Mouse (Mus musculus) layer of hippocampus, adult 11-12 months (tissue): ENCODE data around the gene Mrps21.
"Not testable (repeated sequence)": the region's sequence is repeated elsewhere in the genome, so short reads cannot be mapped to it uniquely, and the experiment has no call there.

Source experiments
- DNase-seq: peaks from one replicate; pipeline ENCODE4 v3.0.0; 2022; ENCODE audit warnings: low spot score

The Mrps21 gene

GRCm38 (mm10) chr3:95871392-95871867, at the start of gene Mrps21:
Mrps21 (minus strand) TSS chr3:95871519.
- peak; percentile 83 for DNase-seq

DNA sequence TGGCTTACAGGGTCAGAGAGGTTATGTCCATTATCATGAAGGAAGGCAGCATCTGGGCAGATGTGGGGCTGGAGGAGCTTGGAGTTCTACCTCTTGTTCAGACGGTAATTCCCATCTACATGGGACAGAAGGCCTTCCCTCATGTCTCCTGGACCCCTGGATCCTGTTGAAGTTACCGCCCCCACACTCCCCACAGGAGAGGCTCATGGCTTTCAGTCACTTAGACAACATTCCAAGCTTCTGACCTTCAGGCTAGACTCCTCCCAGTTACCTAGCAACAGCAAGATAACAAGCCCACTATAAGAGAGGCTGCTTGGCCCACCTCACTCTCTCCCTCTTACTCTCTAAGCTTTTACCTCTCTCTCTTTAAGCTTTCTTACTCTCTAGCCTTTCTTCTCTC, 49.2 kb upstream of the Mrps21 start:
- not testable (repeated sequence) for DNase-seq

GRCm38 (mm10) chr3:95916760-95917159, 45.4 kb upstream of the Mrps21 start:
- no peak for DNase-seq

GRCm38 (mm10) chr3:95914706-95915105, 43.4 kb upstream of the Mrps21 start:
- no peak for DNase-seq

DNA sequence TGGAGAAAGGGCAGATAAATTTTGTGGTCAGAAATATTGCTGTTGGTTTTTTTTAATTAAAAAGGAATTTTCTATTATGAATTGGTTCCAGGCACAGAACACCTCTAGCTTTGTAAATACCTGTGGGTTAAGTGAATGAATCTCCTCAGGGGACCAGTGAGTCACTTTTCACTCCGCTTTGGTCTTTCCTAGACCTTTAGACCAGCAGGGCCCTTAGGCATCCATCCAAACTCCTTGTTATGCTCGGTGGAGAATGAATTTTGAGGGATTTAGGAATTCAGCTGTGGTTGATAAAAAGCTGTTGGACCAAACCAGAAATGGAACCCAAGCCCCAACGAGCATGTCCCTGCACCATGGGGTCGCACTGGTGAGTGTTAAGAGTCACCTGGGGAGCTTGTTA, 36.3 kb upstream of the Mrps21 start:
- DNase-seq: no peak

GRCm38 (mm10) chr3:95906860-95907259, 35.5 kb upstream of the Mrps21 start:
- no peak for DNase-seq

- DNase-seq: peak; percentile 46
These were observed 34.7 kb upstream of the Mrps21 start for GRCm38 (mm10) chr3:95905940-95906492.

- peak; percentile 80 for DNase-seq
These were observed 34.0 kb upstream of the Mrps21 start for GRCm38 (mm10) chr3:95905146-95905939.

DNA sequence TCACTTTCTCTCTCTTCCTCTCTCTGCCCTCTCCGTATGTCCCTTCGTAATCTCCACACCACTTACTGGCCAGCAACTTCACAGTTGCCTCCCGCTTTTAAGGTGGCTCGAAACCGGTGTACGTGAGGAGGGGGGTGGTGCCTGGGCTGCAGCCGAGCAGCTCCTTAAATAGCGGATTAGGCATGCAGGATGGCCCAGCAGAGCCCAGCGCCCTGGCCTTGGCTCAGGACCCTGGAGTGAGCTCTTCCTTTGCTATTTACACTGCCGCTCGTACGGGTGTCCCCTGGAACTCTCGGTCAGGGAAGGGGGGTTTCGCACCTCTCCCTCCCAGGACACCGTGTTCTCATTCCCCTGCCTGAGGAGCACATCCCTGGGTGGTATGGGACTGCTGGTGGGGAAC, 33.2 kb upstream of the Mrps21 start, which contains the start of gene Car14:
Car14 (minus strand) TSS at position 124 of the 400 bp plus-strand sequence.
- no peak for DNase-seq

- DNase-seq: no peak
These were observed 32.6 kb upstream of the Mrps21 start for GRCm38 (mm10) chr3:95903753-95904502.

GRCm38 (mm10) chr3:95902643-95903042, 31.3 kb upstream of the Mrps21 start:
- DNase-seq: no peak

DNA sequence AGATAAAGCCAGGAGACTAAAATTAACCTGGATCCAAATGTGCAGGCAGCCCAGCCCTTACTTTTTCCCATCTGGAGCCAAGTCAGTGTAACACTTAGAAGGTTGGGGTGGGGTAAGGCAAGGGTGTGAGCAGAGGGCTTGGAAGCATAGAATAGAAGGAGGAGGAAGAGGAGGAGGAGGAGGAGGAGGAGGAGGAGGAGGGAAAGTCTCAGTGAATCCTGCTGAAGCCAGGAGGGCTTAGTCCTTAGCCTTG, 31.0 kb upstream of the Mrps21 start:
- DNase-seq: no peak

- DNase-seq: no peak
These were observed 30.5 kb upstream of the Mrps21 start for GRCm38 (mm10) chr3:95901616-95902372.

DNA sequence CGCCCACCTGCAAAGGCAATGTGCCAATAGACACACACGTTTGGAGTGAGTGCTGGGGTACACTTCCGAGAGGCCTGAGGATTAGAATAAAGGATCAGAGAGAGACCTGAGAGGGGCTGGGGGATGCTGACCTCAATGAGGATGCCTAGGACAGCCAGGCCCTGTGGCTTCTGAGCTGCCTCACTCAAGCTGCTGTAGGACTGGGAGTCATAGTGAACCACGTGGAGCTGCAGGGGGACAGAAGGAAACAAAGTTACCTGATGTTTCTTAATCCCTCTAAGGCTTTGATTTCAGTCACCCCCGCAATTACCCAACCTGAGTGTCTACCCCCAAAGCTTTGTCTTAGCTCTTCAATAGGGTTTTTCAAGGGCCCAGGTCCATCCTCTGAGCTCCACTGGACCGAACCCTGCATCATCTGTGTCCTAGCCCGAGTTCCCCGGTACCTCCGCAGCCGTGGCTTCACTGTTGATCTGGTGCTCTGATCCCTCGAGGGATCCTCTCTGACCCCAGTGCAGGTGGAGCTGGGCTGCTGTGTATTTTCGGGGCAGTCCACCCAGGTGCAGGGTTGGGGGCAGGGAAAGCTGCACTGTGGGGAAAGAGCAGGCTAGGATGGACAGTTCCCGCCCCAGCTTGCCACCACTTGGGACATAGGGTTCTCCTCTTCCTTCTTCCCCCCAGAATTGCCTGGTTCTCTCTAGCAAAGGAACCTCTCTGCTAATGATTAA, 28.6 kb upstream of the Mrps21 start:
- no peak for DNase-seq

- not testable (repeated sequence) for DNase-seq
These were observed 24.2 kb upstream of the Mrps21 start for GRCm38 (mm10) chr3:95895501-95895900.

DNA sequence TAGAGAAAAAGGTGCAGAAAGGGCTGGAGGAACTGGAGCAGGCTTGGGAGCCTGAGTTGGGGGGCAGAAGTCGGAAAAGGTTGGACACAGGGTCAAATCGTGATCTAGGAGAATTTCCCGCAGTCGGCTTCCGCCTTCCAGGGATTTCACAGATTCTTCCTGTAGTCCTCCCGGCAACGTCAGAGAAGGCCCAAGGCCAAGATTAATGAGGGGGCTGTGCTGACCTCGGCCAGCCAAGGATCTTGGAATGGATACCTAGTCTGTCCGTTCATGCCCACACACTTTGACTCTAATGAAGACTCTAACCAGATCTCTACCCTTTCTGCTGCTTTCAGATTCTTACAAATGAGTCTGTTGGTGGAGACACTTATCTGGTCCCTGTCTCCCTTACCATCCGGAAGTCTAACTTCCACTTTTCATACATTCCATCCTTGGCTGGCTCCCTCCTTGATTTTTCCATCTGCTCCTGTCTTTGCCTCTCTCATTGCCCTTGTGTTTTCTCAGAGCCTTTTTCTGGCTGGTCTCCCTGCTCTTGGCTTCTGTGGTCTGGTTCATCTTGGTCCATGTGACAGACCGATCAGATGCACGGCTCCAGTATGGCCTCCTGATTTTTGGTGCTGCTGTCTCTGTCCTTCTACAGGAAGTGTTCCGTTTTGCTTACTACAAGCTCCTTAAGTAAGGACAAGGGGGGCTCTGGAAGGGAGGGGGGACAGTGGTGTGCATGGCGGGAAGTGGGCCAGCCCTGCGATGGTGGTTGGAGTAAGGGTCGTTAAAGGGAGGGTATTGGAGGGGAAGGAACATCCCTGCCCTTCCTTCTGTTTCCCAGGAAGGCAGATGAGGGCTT, 23.2 kb upstream of the Mrps21 start:
- peak; percentile 57 for DNase-seq

DNA sequence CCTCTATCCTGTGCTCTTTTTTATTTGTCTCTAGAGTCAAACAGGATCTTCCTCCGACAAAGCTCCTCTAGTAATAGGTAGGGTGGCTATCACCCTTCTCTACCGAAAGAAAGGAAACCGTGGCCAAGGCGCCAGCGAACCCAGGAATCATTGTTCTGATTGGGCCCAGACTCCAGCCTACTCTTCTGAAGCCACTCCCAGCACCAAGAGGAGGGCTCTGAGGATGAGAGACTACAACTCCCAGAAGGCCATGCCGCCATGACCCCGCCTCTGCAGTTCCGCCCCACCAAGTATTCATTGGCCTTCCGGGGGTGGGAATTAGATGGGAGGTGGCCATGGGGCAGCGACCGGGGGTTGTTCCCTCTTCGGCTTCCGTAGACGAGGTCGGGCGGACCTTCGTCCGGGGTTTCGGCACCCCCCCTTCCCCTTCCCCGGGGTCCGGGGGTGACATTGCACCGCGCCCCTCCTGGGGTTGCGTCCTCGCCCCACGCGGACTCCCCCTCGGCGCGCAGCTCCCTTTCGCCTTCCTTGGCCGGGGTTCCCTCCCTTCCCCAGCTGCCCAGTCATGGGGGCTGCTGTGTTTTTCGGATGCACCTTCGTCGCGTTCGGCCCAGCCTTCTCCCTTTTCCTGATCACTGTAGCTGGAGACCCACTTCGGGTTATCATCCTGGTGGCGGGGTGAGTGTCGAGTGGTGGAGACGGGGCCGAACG, 22.4 kb upstream of the Mrps21 start, which contains the start of gene Aph1a:
Aph1a (plus strand) TSS at position 364 of the 711 bp plus-strand sequence.
- DNase-seq: peak; percentile 97

- DNase-seq: no peak
These were observed 21.8 kb upstream of the Mrps21 start for GRCm38 (mm10) chr3:95893126-95893525.

- DNase-seq: no peak
These were observed 21.0 kb upstream of the Mrps21 start for GRCm38 (mm10) chr3:95892066-95893052.
